Mouse (Mus musculus): ENCODE measurements around the gene Hnrnpul2. TPM values are rescaled to one million over a fixed set of nuclear protein-coding genes. Genes with fewer than 3 reads are reported as not detected.

The Hnrnpul2 gene
- total and polyA plus RNA-seq, 3 experiments: 17.8 to 81.6 (median 44.3) TPM

GRCm38 (mm10) chr19:8880311-8881033 lies 60.7 kb downstream of the Hnrnpul2 start, which contains the start of gene Uqcc3:
Uqcc3 (minus strand) TSS chr19:8880923.
- dilution Hi-C loops (cut with MboI; ENCODE audit: extremely low pct_ligation_motif_present, extremely low pct_unique_long_range_greater_than_20kb, low sequenced_read_pairs) (no loop called here), in situ Hi-C loops (cut with MboI; ENCODE audit: low pct_ligation_motif_present, low pct_unique_long_range_greater_than_20kb, low sequenced_read_pairs) (no loop called here)
- H3K4me1 ChIP-seq (ENCODE audit: control insufficient read depth in 1 of 2, insufficient read depth in 2 of 2): peaks cover 0 to 16% of the 10 kb centered on the region in 2 experiments; a peak in 3 of 4 replicates
- H3K79me2 ChIP-seq (replicated peaks; ENCODE audit: control insufficient read depth, extremely low read depth, insufficient read depth, poor library complexity, severe bottlenecking): no peaks in the 10 kb centered on the region
- H3K9ac ChIP-seq (ENCODE audit: insufficient read depth, low read depth): peak within 1 kb of the TSS; percentile 88
- no peaks in the 10 kb centered on the region for H3K9me3 ChIP-seq (replicated peaks; ENCODE audit: low read length)
- H3K27ac ChIP-seq (ENCODE audit: insufficient read depth, low read depth): peak within 1 kb of the TSS; percentile 77
- peak; percentile 88 for DNase-seq (ENCODE audit: extremely low read depth)
- H3K4me3 ChIP-seq (replicated peaks in 1 of 3; ENCODE audit: low read depth in 2 of 3, low read length in 2 of 3, poor library complexity in 1 of 3): peak within 1 kb of the TSS; percentile 90 to 97 (median 95)
- H3K4me2 ChIP-seq (ENCODE audit: insufficient read depth, low read depth, poor library complexity, severe bottlenecking): peak within 1 kb of the TSS; percentile 72
- no peaks in the 10 kb centered on the region for H3K27me3 ChIP-seq (replicated peaks)
- peak; percentile 86 for TF ChIP-seq HCFC1 (IDR thresholded peaks at IDR 0.05; ENCODE audit: low read depth, low read length)
- TF ChIP-seq CTCF (conservative IDR thresholded peaks at IDR 0.05 in 1 of 2, IDR thresholded peaks at IDR 0.05 in 1 of 2; ENCODE audit: low read depth in 2 of 2, low read length in 2 of 2): no peak
- peak; percentile 100 for TF ChIP-seq SIN3A (IDR thresholded peaks at IDR 0.05; ENCODE audit: low read length)
- TF ChIP-seq ZNF384 (IDR thresholded peaks at IDR 0.05; ENCODE audit: low read depth, low read length): peak; percentile 96
- TF ChIP-seq JUND (conservative IDR thresholded peaks at IDR 0.05; ENCODE audit: low read depth, low read length): no peak
- TF ChIP-seq MAZ (IDR thresholded peaks at IDR 0.05; ENCODE audit: low read depth, low read length): peak; percentile 86
- TF ChIP-seq MXI1 (IDR thresholded peaks at IDR 0.05; ENCODE audit: low read depth, low read length): peak; percentile 99
- TF ChIP-seq ETS1 (conservative IDR thresholded peaks at IDR 0.05; ENCODE audit: low read depth, low read length): peak; percentile 65
- TF ChIP-seq ZMIZ1 (IDR thresholded peaks at IDR 0.05; ENCODE audit: low read depth, low read length): peak; percentile 83
- TF ChIP-seq NRF1 (IDR thresholded peaks at IDR 0.05; ENCODE audit: low read depth, low read length): peak; percentile 56; the same call in 1 of the 2 replicates
- TF ChIP-seq IRF4 (IDR thresholded peaks at IDR 0.05; ENCODE audit: low read depth, low read length): peak; percentile 63
- TF ChIP-seq CHD1 (IDR thresholded peaks at IDR 0.05; ENCODE audit: low read depth, low read length): peak; percentile 86; the same call in 1 of the 2 replicates
- TF ChIP-seq USF1 (IDR thresholded peaks at IDR 0.05; ENCODE audit: low read depth, low read length): peak; percentile 58
- no peak for TF ChIP-seq ZC3H11A (IDR thresholded peaks at IDR 0.05; ENCODE audit: low read depth, low read length)
- TF ChIP-seq BHLHE40 (IDR thresholded peaks at IDR 0.05; ENCODE audit: low read depth, low read length): peak; percentile 100
- peak; percentile 91 for TF ChIP-seq NELFE (IDR thresholded peaks at IDR 0.05; ENCODE audit: low read depth, low read length)
- TF ChIP-seq MYC (IDR thresholded peaks at IDR 0.05; ENCODE audit: low read depth, low read length): peak; percentile 98
- TF ChIP-seq MEF2A (IDR thresholded peaks at IDR 0.05; ENCODE audit: borderline replicate concordance, low read depth, low read length): peak; percentile 9; the same call in 1 of the 2 replicates
- no peak for TF ChIP-seq SMC3 (IDR thresholded peaks at IDR 0.05; ENCODE audit: low read depth, low read length)
- peak; percentile 91 for TF ChIP-seq TCF12 (IDR thresholded peaks at IDR 0.05; ENCODE audit: low read depth, low read length)
- TF ChIP-seq RAD21 (IDR thresholded peaks at IDR 0.05; ENCODE audit: low read depth, low read length): no peak
- TF ChIP-seq E2F4 (IDR thresholded peaks at IDR 0.05; ENCODE audit: insufficient replicate concordance, low read depth, low read length): no peak
- peak; percentile 90 for TF ChIP-seq TBP (conservative IDR thresholded peaks at IDR 0.05; ENCODE audit: low read depth, low read length)
- TF ChIP-seq GABPA (IDR thresholded peaks at IDR 0.05; ENCODE audit: insufficient replicate concordance, low read depth, low read length): 0 out of 2 replicates have a peak, but pooled peaks have one; percentile 17
- peak; percentile 87 for TF ChIP-seq POLR2A (IDR thresholded peaks at IDR 0.05; ENCODE audit: low read depth, low read length)
- no peak; the same call in 1 of the 2 replicates for TF ChIP-seq RCOR1 (conservative IDR thresholded peaks at IDR 0.05; ENCODE audit: low read depth, low read length)
- peak; percentile 80 for TF ChIP-seq ELF1 (IDR thresholded peaks at IDR 0.05; ENCODE audit: low read depth, low read length)
- TF ChIP-seq UBTF (IDR thresholded peaks at IDR 0.05; ENCODE audit: low read depth, low read length): peak; percentile 43; the same call in 1 of the 2 replicates
- peak; percentile 57; the same call in 1 of the 2 replicates for TF ChIP-seq KAT2A (IDR thresholded peaks at IDR 0.05; ENCODE audit: insufficient replicate concordance, low read length)
- peak; percentile 86; the same call in 1 of the 2 replicates for TF ChIP-seq POLR2AphosphoS2 (IDR thresholded peaks at IDR 0.05; ENCODE audit: low read depth, low read length)
- TF ChIP-seq PAX5 (IDR thresholded peaks at IDR 0.05; ENCODE audit: low read length): no peak
- TF ChIP-seq MAX (IDR thresholded peaks at IDR 0.05; ENCODE audit: low read length): peak; percentile 99
- TF ChIP-seq JUN (IDR thresholded peaks at IDR 0.05; ENCODE audit: insufficient read depth, low read depth, low read length): no peak
- peaks cover 7 to 32% of the 10 kb centered on the region in 2 experiments for H3K36me3 ChIP-seq (replicated peaks in 1 of 2; ENCODE audit: control insufficient read depth in 1 of 2, insufficient read depth in 1 of 2, low read length in 1 of 2)

All from CH12.LX (cell line).